Mouse (Mus musculus): ENCODE measurements around the gene Gm42878.

Gene Gm42878

DNA sequence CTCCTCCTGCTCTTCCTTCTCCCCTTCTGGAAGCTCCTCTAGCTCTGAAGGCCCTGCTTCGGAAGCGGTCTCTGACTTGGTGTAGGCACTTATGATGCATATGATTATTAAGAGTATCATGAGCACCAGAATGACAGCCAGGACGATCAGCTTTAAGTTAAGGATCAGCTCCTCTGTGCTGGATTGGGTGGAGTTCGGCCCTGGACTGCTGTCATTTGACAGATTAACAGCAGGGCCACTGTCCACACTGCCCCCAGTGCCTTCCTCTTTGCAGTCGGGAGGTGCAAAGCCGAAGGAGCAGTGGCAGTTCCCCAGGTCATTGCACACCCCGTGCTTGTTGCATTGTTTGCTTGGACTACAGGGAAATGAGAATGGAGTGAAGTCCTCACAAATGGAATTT lies 44.6 kb downstream of the Gm42878 start:
- in situ Hi-C loops (cut with MboI, MseI) = no loop called here

GRCm38 (mm10) chr5:121493305-121493704 lies 52.0 kb downstream of the Gm42878 start:
- in situ Hi-C loops (cut with MboI, MseI) = no loop called here

GRCm38 (mm10) chr5:121484801-121485200 lies 60.5 kb downstream of the Gm42878 start:
- in situ Hi-C loops (cut with MboI, MseI) = no loop called here

DNA sequence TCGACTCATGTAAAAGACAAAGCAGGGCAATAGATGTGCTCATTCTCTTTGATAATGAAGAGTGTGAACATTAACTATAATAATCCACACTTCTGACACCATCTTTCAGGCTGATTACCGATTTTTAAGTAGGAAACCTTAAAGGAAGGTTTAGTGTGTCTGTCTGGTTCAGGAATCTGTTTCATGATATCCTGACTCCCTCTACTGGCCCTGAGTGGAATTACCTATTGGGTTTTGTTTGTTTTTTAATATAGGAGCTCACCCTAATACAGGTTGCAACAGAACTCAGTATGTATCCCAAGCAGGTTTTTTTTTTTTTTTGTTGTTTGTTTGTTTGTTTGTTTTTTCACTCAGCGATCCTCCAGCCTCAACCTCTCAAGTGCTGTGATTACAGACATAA lies 67.6 kb downstream of the Gm42878 start:
- in situ Hi-C loops (cut with MboI, MseI) = no loop called here

DNA sequence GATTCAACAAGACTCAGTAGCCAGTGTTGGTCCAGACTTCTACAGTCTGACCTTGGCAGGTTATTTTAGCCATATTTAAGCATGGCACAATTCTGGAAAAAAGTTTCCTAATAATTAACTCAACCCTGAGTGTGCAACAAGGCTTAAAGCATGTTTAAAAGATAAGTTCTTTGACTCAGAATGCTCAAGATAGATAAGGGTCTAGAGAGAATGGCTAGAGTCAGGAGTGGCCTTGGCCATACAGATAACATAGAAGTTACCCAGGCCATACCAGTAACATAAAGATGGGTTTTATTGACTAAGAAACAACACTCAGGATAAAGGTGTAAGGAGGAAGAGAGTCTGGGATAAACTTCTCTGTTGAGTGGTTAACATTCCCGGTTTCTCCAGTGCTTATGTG lies 69.2 kb downstream of the Gm42878 start:
- in situ Hi-C loops (cut with MboI, MseI) = no loop called here

DNA sequence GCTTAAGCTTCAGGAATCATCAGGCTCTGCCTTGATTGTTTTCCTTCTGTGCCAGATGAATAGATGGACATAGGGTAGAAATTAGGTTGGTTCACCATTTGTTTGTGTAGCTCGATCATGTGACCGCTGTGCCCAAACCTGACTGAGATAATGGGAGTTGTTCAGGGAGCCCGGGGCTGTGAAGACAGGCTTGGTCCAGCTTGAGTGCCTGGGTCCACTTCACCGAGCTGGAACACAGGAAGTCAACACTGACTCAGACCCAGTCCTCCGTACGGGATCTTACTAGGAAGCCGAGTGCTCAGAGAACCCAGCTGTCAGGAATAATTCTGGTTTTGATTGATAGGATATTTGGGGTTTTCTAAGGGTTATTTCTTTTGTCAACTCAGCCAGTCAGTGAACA lies 70.7 kb downstream of the Gm42878 start:
- in situ Hi-C loops (cut with MboI, MseI) = no loop called here

DNA sequence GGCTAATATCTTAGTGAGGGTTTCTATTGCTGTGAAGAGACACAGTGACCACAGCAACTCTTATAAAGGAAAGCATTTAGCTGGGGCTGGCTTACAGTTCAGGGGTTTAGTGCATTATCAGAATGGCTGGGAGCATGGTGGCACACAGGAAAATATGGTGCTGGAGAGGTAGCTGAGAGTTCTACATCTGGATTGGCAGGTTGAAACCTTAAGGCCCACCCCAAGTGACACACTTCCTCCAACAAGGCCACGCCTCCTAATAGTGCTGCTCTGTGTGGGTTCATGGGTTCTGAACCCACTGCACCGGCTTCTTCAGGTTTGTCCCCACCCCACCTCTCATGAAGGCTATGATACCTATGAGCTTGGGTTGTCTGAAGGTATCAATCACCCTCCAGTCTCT lies 72.9 kb downstream of the Gm42878 start:
- in situ Hi-C loops (cut with MboI, MseI) = no loop called here

DNA sequence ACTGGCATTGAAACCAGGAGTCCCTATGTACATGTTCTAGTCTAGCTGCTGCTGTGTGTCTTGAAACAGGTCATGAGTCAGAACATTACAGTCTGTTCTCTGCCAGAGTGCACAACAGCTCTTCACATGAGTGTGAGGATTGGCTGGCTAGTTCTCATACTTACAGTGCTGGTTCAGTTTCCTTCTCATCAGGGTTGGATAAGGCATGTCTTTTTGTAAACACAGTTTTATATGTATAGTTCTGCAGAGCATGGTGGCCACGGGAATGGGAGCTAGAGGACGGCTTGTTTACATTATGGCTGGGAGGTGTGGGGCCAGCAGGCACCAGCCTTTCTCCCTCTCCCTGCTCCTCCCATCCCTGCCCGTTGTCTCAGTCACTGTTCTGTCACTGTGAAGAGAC lies 75.7 kb downstream of the Gm42878 start:
- in situ Hi-C loops (cut with MboI, MseI) = no loop called here

Data from regulatory T cell (primary cell).